Mouse (Mus musculus) spleen, embryonic (tissue): ENCODE data around the gene Sstr3.

ENCODE experiments used
- CTCF ChIA-PET: fragments of 350-600 bp; sonication (Branson Sonifier 250); formaldehyde crosslinking; loops from one replicate; lab custom pipeline; 2022; lab: Charles Lee

Gene Sstr3

GRCm38 (mm10) chr15:78544561-78545001 is at the start of gene Sstr3:
Sstr3 (minus strand) TSS chr15:78544685.
- CTCF ChIA-PET, result no interaction called here

- CTCF ChIA-PET, result interaction anchor here (0.7 kb wide), 1 partner anchor 17 kb away, joined by 10 read pairs; no protein-coding TSS in a partner anchor
Measured at GRCm38 (mm10) chr15:78593896-78594425, 49.5 kb upstream of the Sstr3 start.

- CTCF ChIA-PET, result no interaction called here
Measured at GRCm38 (mm10) chr15:78592452-78592968, 48.0 kb upstream of the Sstr3 start.

- CTCF ChIA-PET, result interaction anchor here (0.8 kb wide), 1 partner anchor 72 kb away, joined by 3 read pairs; no protein-coding TSS in a partner anchor
Measured at GRCm38 (mm10) chr15:78591680-78592451, 47.4 kb upstream of the Sstr3 start.

- CTCF ChIA-PET, result interaction anchor here (0.6 kb wide), 2 partner anchors 149 to 709 kb away, joined by 3 to 4 read pairs; no protein-coding TSS in a partner anchor
Measured at GRCm38 (mm10) chr15:78590785-78591184, 46.3 kb upstream of the Sstr3 start.

- CTCF ChIA-PET, result interaction anchor here (1.1 to 1.2 kb wide), 2 partner anchors 9 to 39 kb away, joined by 3 to 4 read pairs; no protein-coding TSS in a partner anchor
Measured at GRCm38 (mm10) chr15:78589936-78590335, 45.5 kb upstream of the Sstr3 start.

- CTCF ChIA-PET, result interaction anchor here (0.5 to 2.3 kb wide), 4 partner anchors 8 to 131 kb away, joined by 3 to 8 read pairs (median 4); no protein-coding TSS in a partner anchor
Measured at GRCm38 (mm10) chr15:78588900-78589299, 44.4 kb upstream of the Sstr3 start.

GRCm38 (mm10) chr15:78588049-78588448 is 43.6 kb upstream of the Sstr3 start:
- CTCF ChIA-PET, result interaction anchor here (0.8 to 2.3 kb wide), 5 partner anchors 9 to 132 kb away, joined by 3 to 10 read pairs (median 4); partner anchors contain the start of gene Cyth4

- CTCF ChIA-PET, result interaction anchor here (0.8 to 2.3 kb wide), 5 partner anchors 10 to 132 kb away, joined by 3 to 10 read pairs (median 4); partner anchors contain the start of gene Cyth4
Measured at GRCm38 (mm10) chr15:78587050-78587994, 42.8 kb upstream of the Sstr3 start.

- CTCF ChIA-PET, result interaction anchor here (1.4 kb wide), 1 partner anchor 158 kb away, joined by 3 read pairs; no protein-coding TSS in a partner anchor
Measured at GRCm38 (mm10) chr15:78585404-78585803, 40.9 kb upstream of the Sstr3 start.

GRCm38 (mm10) chr15:78583352-78583751 is 38.9 kb upstream of the Sstr3 start:
- CTCF ChIA-PET, result no interaction called here

GRCm38 (mm10) chr15:78576284-78576810 is 31.9 kb upstream of the Sstr3 start:
- CTCF ChIA-PET, result interaction anchor here (0.7 kb wide), 1 partner anchor 13 kb away, joined by 3 read pairs; no protein-coding TSS in a partner anchor

GRCm38 (mm10) chr15:78572658-78573397 is 28.3 kb upstream of the Sstr3 start, which contains the start of gene Rac2:
Rac2 (minus strand) TSS chr15:78572783.
- CTCF ChIA-PET, result interaction anchor here (0.5 to 1.3 kb wide), 5 partner anchors 8 to 147 kb away, joined by 4 to 7 read pairs (median 7); no protein-coding TSS in a partner anchor

- CTCF ChIA-PET, result interaction anchor here (1.3 kb wide), 1 partner anchor 9 kb away, joined by 7 read pairs; no protein-coding TSS in a partner anchor
Measured at GRCm38 (mm10) chr15:78572270-78572600, 27.8 kb upstream of the Sstr3 start.

- CTCF ChIA-PET, result interaction anchor here (1.3 to 1.4 kb wide), 2 partner anchors 9 to 16 kb away, joined by 3 to 7 read pairs; no protein-coding TSS in a partner anchor
Measured at GRCm38 (mm10) chr15:78571554-78572269, 27.2 kb upstream of the Sstr3 start.

- CTCF ChIA-PET, result interaction anchor here (0.6 to 1.3 kb wide), 3 partner anchors 10 to 196 kb away, joined by 3 read pairs; no protein-coding TSS in a partner anchor
Measured at GRCm38 (mm10) chr15:78570170-78570569, 25.7 kb upstream of the Sstr3 start.

GRCm38 (mm10) chr15:78567608-78568120 is 23.2 kb upstream of the Sstr3 start:
- CTCF ChIA-PET, result interaction anchor here (0.6 kb wide), 1 partner anchor 56 kb away, joined by 4 read pairs; no protein-coding TSS in a partner anchor

GRCm38 (mm10) chr15:78564764-78565435 is 20.4 kb upstream of the Sstr3 start:
- CTCF ChIA-PET, result no interaction called here
